Mouse (Mus musculus): ENCODE measurements around the gene Rnf7. TPM values are rescaled to one million over a fixed set of nuclear protein-coding genes. Genes with fewer than 3 reads are reported as not detected.
A peak's percentile ranks its signal among the peaks of the same experiment; 100 is the strongest.
"Not testable (repeated sequence)": the region's sequence is repeated elsewhere in the genome, so short reads cannot be mapped to it uniquely, and the experiment has no call there.

Rnf7 gene
- polyA plus RNA-seq, 1 experiment, result 115 TPM

GRCm38 (mm10) chr9:96502856-96503610 lies 24.6 kb upstream of the Rnf7 start:
- Histone ChIP-seq H3K36me3 (ENCODE audit: control insufficient read depth, insufficient read depth, low read length, poor library complexity, severe bottlenecking) (no peaks in the 10 kb centered on the region), H3K27me3 (ENCODE audit: control insufficient read depth, insufficient read depth, low read length, poor library complexity, severe bottlenecking) (no peaks in the 10 kb centered on the region), H3K27ac (ENCODE audit: insufficient read depth, low read length) (no peak overlapping the region), H3K9ac (ENCODE audit: low read depth, poor library complexity, severe bottlenecking) (no peak overlapping the region), H3K4me1 (ENCODE audit: control insufficient read depth, insufficient read depth, low read length) (peaks cover 3% of the 10 kb centered on the region), H3K4me3 (ENCODE audit: low read depth, low read length) (no peak overlapping the region), H3K9me3 (replicated peaks; ENCODE audit: control insufficient read depth, insufficient read depth, low read length, poor library complexity, severe bottlenecking) (no peaks in the 10 kb centered on the region)
- no peak for TF ChIP-seq POLR2A (IDR thresholded peaks at IDR 0.05; ENCODE audit: insufficient read depth, low read length)
- TF ChIP-seq CTCF (IDR thresholded peaks at IDR 0.05; ENCODE audit: low read depth, low read length), result no peak
- TF ChIP-seq EP300 (IDR thresholded peaks at IDR 0.05; ENCODE audit: insufficient read depth, low read depth, low read length), result no peak

GRCm38 (mm10) chr9:96501217-96501616 lies 22.7 kb upstream of the Rnf7 start:
- TF ChIP-seq POLR2A (IDR thresholded peaks at IDR 0.05; ENCODE audit: insufficient read depth, low read length) (no peak), EP300 (IDR thresholded peaks at IDR 0.05; ENCODE audit: insufficient read depth, low read depth, low read length) (no peak), CTCF (IDR thresholded peaks at IDR 0.05; ENCODE audit: low read depth, low read length) (no peak)

GRCm38 (mm10) chr9:96493212-96493611 lies 14.7 kb upstream of the Rnf7 start:
- Histone ChIP-seq H3K27me3 (ENCODE audit: control insufficient read depth, insufficient read depth, low read length, poor library complexity, severe bottlenecking) (no peaks in the 10 kb centered on the region), H3K36me3 (ENCODE audit: control insufficient read depth, insufficient read depth, low read length, poor library complexity, severe bottlenecking) (no peaks in the 10 kb centered on the region), H3K4me1 (ENCODE audit: control insufficient read depth, insufficient read depth, low read length) (no peaks in the 10 kb centered on the region), H3K4me3 (ENCODE audit: low read depth, low read length) (no peak overlapping the region), H3K9me3 (replicated peaks; ENCODE audit: control insufficient read depth, insufficient read depth, low read length, poor library complexity, severe bottlenecking) (no peaks in the 10 kb centered on the region), H3K9ac (ENCODE audit: low read depth, poor library complexity, severe bottlenecking) (no peak overlapping the region), H3K27ac (ENCODE audit: insufficient read depth, low read length) (no peak overlapping the region)
- no peak for TF ChIP-seq EP300 (IDR thresholded peaks at IDR 0.05; ENCODE audit: insufficient read depth, low read depth, low read length)
- TF ChIP-seq CTCF (IDR thresholded peaks at IDR 0.05; ENCODE audit: low read depth, low read length), result no peak
- no peak for TF ChIP-seq POLR2A (IDR thresholded peaks at IDR 0.05; ENCODE audit: insufficient read depth, low read length)

More at GRCm38 (mm10) chr9:96501217-96501616, 22.7 kb upstream of the Rnf7 start:
- H3K27me3 ChIP-seq (ENCODE audit: control insufficient read depth, insufficient read depth, low read length, poor library complexity, severe bottlenecking), result no peaks in the 10 kb centered on the region
- no peak overlapping the region for H3K9ac ChIP-seq (ENCODE audit: low read depth, poor library complexity, severe bottlenecking)
- H3K27ac ChIP-seq (ENCODE audit: insufficient read depth, low read length), result no peak overlapping the region
- H3K4me1 ChIP-seq (ENCODE audit: control insufficient read depth, insufficient read depth, low read length), result peaks cover 3% of the 10 kb centered on the region
- no peaks in the 10 kb centered on the region for H3K36me3 ChIP-seq (ENCODE audit: control insufficient read depth, insufficient read depth, low read length, poor library complexity, severe bottlenecking)
- no peaks in the 10 kb centered on the region for H3K9me3 ChIP-seq (replicated peaks; ENCODE audit: control insufficient read depth, insufficient read depth, low read length, poor library complexity, severe bottlenecking)
- no peak overlapping the region for H3K4me3 ChIP-seq (ENCODE audit: low read depth, low read length)

GRCm38 (mm10) chr9:96491810-96492209 lies 13.3 kb upstream of the Rnf7 start:
- Histone ChIP-seq H3K9ac (ENCODE audit: low read depth, poor library complexity, severe bottlenecking) (no peak overlapping the region), H3K4me3 (ENCODE audit: low read depth, low read length) (peak overlapping the region; percentile 13)

GRCm38 (mm10) chr9:96487869-96488268 lies 9.4 kb upstream of the Rnf7 start:
- not testable (repeated sequence) for H3K36me3 ChIP-seq (ENCODE audit: control insufficient read depth, insufficient read depth, low read length, poor library complexity, severe bottlenecking); H3K4me1 ChIP-seq (ENCODE audit: control insufficient read depth, insufficient read depth, low read length); H3K27me3 ChIP-seq (ENCODE audit: control insufficient read depth, insufficient read depth, low read length, poor library complexity, severe bottlenecking); H3K27ac ChIP-seq (ENCODE audit: insufficient read depth, low read length); H3K4me3 ChIP-seq (ENCODE audit: low read depth, low read length); H3K9me3 ChIP-seq (replicated peaks; ENCODE audit: control insufficient read depth, insufficient read depth, low read length, poor library complexity, severe bottlenecking); H3K9ac ChIP-seq (ENCODE audit: low read depth, poor library complexity, severe bottlenecking)

More at GRCm38 (mm10) chr9:96491810-96492209, 13.3 kb upstream of the Rnf7 start:
- Histone ChIP-seq H3K36me3 (ENCODE audit: control insufficient read depth, insufficient read depth, low read length, poor library complexity, severe bottlenecking) (no peaks in the 10 kb centered on the region), H3K9me3 (replicated peaks; ENCODE audit: control insufficient read depth, insufficient read depth, low read length, poor library complexity, severe bottlenecking) (no peaks in the 10 kb centered on the region), H3K27ac (ENCODE audit: insufficient read depth, low read length) (no peak overlapping the region), H3K27me3 (ENCODE audit: control insufficient read depth, insufficient read depth, low read length, poor library complexity, severe bottlenecking) (no peaks in the 10 kb centered on the region), H3K4me1 (ENCODE audit: control insufficient read depth, insufficient read depth, low read length) (no peaks in the 10 kb centered on the region)
- TF ChIP-seq CTCF (IDR thresholded peaks at IDR 0.05; ENCODE audit: low read depth, low read length) (peak; percentile 86), EP300 (IDR thresholded peaks at IDR 0.05; ENCODE audit: insufficient read depth, low read depth, low read length) (no peak)

- Histone ChIP-seq H3K36me3 (ENCODE audit: control insufficient read depth, insufficient read depth, low read length, poor library complexity, severe bottlenecking) (no peaks in the 10 kb centered on the region), H3K9me3 (replicated peaks; ENCODE audit: control insufficient read depth, insufficient read depth, low read length, poor library complexity, severe bottlenecking) (no peaks in the 10 kb centered on the region), H3K4me3 (ENCODE audit: low read depth, low read length) (no peak overlapping the region), H3K9ac (ENCODE audit: low read depth, poor library complexity, severe bottlenecking) (no peak overlapping the region), H3K27ac (ENCODE audit: insufficient read depth, low read length) (no peak overlapping the region), H3K4me1 (ENCODE audit: control insufficient read depth, insufficient read depth, low read length) (peaks cover 3% of the 10 kb centered on the region), H3K27me3 (ENCODE audit: control insufficient read depth, insufficient read depth, low read length, poor library complexity, severe bottlenecking) (no peaks in the 10 kb centered on the region)
- TF ChIP-seq EP300 (IDR thresholded peaks at IDR 0.05; ENCODE audit: insufficient read depth, low read depth, low read length) (no peak), POLR2A (IDR thresholded peaks at IDR 0.05; ENCODE audit: insufficient read depth, low read length) (no peak), CTCF (IDR thresholded peaks at IDR 0.05; ENCODE audit: low read depth, low read length) (no peak)
Observed at GRCm38 (mm10) chr9:96483648-96484047, 5.2 kb upstream of the Rnf7 start.

Measured in ES-Bruce4 (cell line).